Mouse (Mus musculus): ENCODE results near the gene Rasl12.

DNA sequence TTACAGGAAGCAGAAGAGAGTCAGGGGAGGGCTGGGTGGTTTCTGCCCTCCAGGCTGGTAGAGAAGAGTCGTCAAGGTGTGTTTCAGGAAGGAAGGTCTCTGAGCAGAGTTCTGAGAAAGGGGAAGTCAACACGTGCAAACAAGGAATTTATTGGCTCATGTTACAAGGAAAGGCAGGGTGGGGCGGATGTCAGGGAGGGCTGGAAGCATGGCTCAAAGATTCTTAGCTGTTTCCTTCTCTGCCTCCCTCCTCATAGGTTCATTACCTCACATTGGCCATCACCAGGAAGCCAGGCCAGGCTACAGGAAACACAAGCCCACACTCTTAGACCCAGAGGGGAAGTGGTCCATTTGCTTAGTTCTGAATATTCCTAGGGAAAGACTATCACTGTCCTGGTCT lies 26.1 kb downstream of the Rasl12 start:
- TF ChIP-seq EP300 (IDR thresholded peaks at IDR 0.05) (no peak), CTCF (IDR thresholded peaks at IDR 0.05) (no peak)
